Mouse (Mus musculus): ENCODE measurements around the gene Alg5.

GRCm38 (mm10) chr3:54759211-54759610, 23.9 kb downstream of the Alg5 start:
- TF ChIP-seq POLR2A (IDR thresholded peaks at IDR 0.05; ENCODE audit: insufficient read length, low read depth) (no peak), USF1 (IDR thresholded peaks at IDR 0.05; ENCODE audit: low read depth) (no peak), SRF (IDR thresholded peaks at IDR 0.05; ENCODE audit: control insufficient read depth, insufficient read length, low read depth) (no peak), E2F4 (IDR thresholded peaks at IDR 0.05; ENCODE audit: insufficient read depth) (no peak), TCF12 (IDR thresholded peaks at IDR 0.05; ENCODE audit: insufficient read depth, poor library complexity, severe bottlenecking) (no peak)

All from myocyte (in vitro differentiated cells).